Comparison of ENCODE assay signal across 19 mouse cellular contexts in the genomic region with DNA sequence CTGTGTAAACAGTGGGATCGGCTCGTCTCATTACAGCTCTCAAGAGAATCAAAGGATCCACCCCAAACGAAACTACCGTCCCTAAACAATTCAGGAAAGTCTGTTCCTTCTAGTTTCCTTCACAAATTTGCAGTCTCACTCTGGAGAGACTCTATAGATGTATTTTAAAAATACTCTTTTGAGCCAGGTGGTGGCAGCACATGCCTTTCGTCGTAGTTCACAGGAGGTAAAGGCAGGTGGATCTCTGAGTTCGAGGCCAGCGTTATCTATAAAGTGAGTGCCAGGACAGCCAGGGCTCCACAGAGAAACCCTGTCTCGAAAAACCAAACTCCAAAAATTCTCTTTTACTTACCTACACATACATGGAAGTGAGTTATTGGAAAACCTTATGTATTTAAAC. TPM values are rescaled to one million over a fixed set of nuclear protein-coding genes. Genes with fewer than 3 reads are reported as not detected.
DNase-seq lines count a peak whose midpoint lies in the region; ATAC-seq and TF ChIP-seq lines count a peak whose summit lies in the region.
"Had no signal": no experiment of that assay in that cellular context is flagged by ENCODE, and none has a peak within 500 bp of the region (broad histone marks: within the 10 kb centered on the region; RNA-seq: fewer than 3 reads in every experiment).

No protein-coding gene starts in this region.

- no peak for TF ChIP-seq EP300 in CH12.LX (IDR thresholded peaks at IDR 0.05; ENCODE audit: low read length)

- peaks cover 11 to 20% of the 10 kb centered on the region in 2 experiments for H3K36me3 ChIP-seq in CH12.LX (replicated peaks in 1 of 2; ENCODE audit: control insufficient read depth in 1 of 2, insufficient read depth in 1 of 2, low read length in 1 of 2)
- H3K36me3 ChIP-seq in splenic B cell, adult 2 months (ENCODE audit: control insufficient read depth, insufficient read depth, low read length, poor library complexity, severe bottlenecking) = peaks cover 8% of the 10 kb centered on the region

- no peak overlapping the region for H3K27ac ChIP-seq in left cerebral cortex, adult 2 months
- H3K27ac ChIP-seq in CH12.LX (ENCODE audit: insufficient read depth, low read depth) = no peak overlapping the region
- H3K27ac ChIP-seq: forebrain, embryonic 10.5 days; hindbrain, embryonic 10.5 days; limb, embryonic 13.5 days; neural tube, embryonic 15.5 days had no signal

- dilution Hi-C loops in CH12.LX (cut with MboI; ENCODE audit: extremely low pct_ligation_motif_present, extremely low pct_unique_long_range_greater_than_20kb, low sequenced_read_pairs) = no loop called here

- H3K4me3 ChIP-seq in left cerebral cortex, adult 2 months = no peak overlapping the region
- H3K4me3 ChIP-seq in CH12.LX (replicated peaks in 1 of 3; ENCODE audit: low read depth in 2 of 3, low read length in 2 of 3, poor library complexity in 1 of 3) = no peak overlapping the region
- H3K4me3 ChIP-seq: forebrain, embryonic 10.5 days; hindbrain, embryonic 10.5 days; limb, embryonic 13.5 days; neural tube, embryonic 15.5 days had no signal

- TF ChIP-seq RAD21 in CH12.LX (IDR thresholded peaks at IDR 0.05; ENCODE audit: low read depth, low read length) = peak; percentile 69

- H3K79me2 ChIP-seq in CH12.LX (replicated peaks; ENCODE audit: control insufficient read depth, extremely low read depth, insufficient read depth, poor library complexity, severe bottlenecking) = no peaks in the 10 kb centered on the region

- H3K4me2 ChIP-seq in CH12.LX (ENCODE audit: insufficient read depth, low read depth, poor library complexity, severe bottlenecking) = no peak overlapping the region
- H3K4me2 ChIP-seq: heart, embryonic 11.5 days; limb, embryonic 13.5 days; neural tube, embryonic 15.5 days had no signal

- no peaks in the 10 kb centered on the region for H3K27me3 ChIP-seq in CH12.LX (replicated peaks)
- H3K27me3 ChIP-seq in splenic B cell, adult 2 months (ENCODE audit: control insufficient read depth, insufficient read depth, low read length, poor library complexity, severe bottlenecking) = no peaks in the 10 kb centered on the region
- H3K27me3 ChIP-seq: limb, embryonic 13.5 days; neural tube, embryonic 15.5 days had no signal

- peak; percentile 23 for TF ChIP-seq CTCF in left cerebral cortex, adult 2 months (IDR thresholded peaks at IDR 0.05)
- peak in 1 of 2 experiments; percentile 67; a peak in 3 of 4 replicates for TF ChIP-seq CTCF in CH12.LX (conservative IDR thresholded peaks at IDR 0.05 in 1 of 2, IDR thresholded peaks at IDR 0.05 in 1 of 2; ENCODE audit: low read depth in 2 of 2, low read length in 2 of 2)

- intact Hi-C loops in left cerebral cortex, adult 2 months (cut with DNase I) = no loop called here
- intact Hi-C loops in left cerebral cortex, postnatal 14 days (cut with DNase I) = no loop called here

- in situ Hi-C loops in CH12.LX (cut with MboI; ENCODE audit: low pct_ligation_motif_present, low pct_unique_long_range_greater_than_20kb, low sequenced_read_pairs) = no loop called here

- H3K9ac ChIP-seq in CH12.LX (ENCODE audit: insufficient read depth, low read depth) = no peak overlapping the region
- H3K9ac ChIP-seq: limb, embryonic 13.5 days; neural tube, embryonic 15.5 days had no signal

- no peak for ATAC-seq in cerebellum, adult (ENCODE audit: insufficient number of reproducible peaks, low FRiP score, low TSS enrichment)
- ATAC-seq: activated CD4-positive, CD25-positive, alpha-beta regulatory T cell, adult 4 months had no signal

- DNase-seq in left cerebral cortex, adult 2 months (ENCODE audit: extremely low spot score in 1 of 2, low spot score in 2 of 2) = no peak
- no peak for DNase-seq in left cerebral cortex, postnatal 14 days (ENCODE audit: low spot score in 2 of 2)
- peak; percentile 24 for DNase-seq in CH12.LX (ENCODE audit: extremely low read depth)
- peak; percentile 31 for DNase-seq in NIH3T3 (ENCODE audit: low read depth)
- peak; percentile 25 for DNase-seq in splenic B cell, adult 2 months (ENCODE audit: low read depth, low spot score)
- no peak for DNase-seq in urinary bladder, postnatal 10 days (ENCODE audit: low spot score)
- DNase-seq: kidney, adult 18-20 months; lung, postnatal 14 days; right cerebral cortex, postnatal 25 days had no signal

- no peaks in the 10 kb centered on the region for H3K4me1 ChIP-seq in CH12.LX (ENCODE audit: control insufficient read depth in 1 of 2, insufficient read depth in 2 of 2)
- H3K4me1 ChIP-seq: forebrain, embryonic 10.5 days; hindbrain, embryonic 10.5 days; limb, embryonic 13.5 days; neural tube, embryonic 15.5 days had no signal

- TF ChIP-seq POLR2A in CH12.LX (IDR thresholded peaks at IDR 0.05; ENCODE audit: low read depth, low read length) = no peak

- H3K9me3 ChIP-seq in CH12.LX (replicated peaks; ENCODE audit: low read length) = peaks cover 2% of the 10 kb centered on the region

TF ChIP-seq in CH12.LX, 34 proteins besides CTCF, POLR2A, EP300 and RAD21:
- TF ChIP-seq SMC3 (IDR thresholded peaks at IDR 0.05; ENCODE audit: low read depth, low read length) (peak; percentile 55), TCF12 (IDR thresholded peaks at IDR 0.05; ENCODE audit: low read depth, low read length) (no peak), ZC3H11A (IDR thresholded peaks at IDR 0.05; ENCODE audit: low read depth, low read length) (0 out of 2 replicates have a peak, but pooled peaks have one; percentile 5)

RNA-seq across cellular contexts. Expression of a gene that starts 15.4 kb away (rescaled TPM):
- 10 to 100 TPM; 15.3 to 15.5 TPM for total RNA-seq in left cerebral cortex, adult 2 months (2021)
- 10 to 100 TPM; 13.6 to 14.6 TPM for total RNA-seq in left cerebral cortex, postnatal 14 days (2021)
- total RNA-seq in CH12.LX (2012; rRNA removed) (4.2 and 4.5 TPM in 2 replicates), CH12.LX (2014; rRNA removed) (5.7 TPM in 2 replicates)
- polyA plus RNA-seq in CH12.LX (2012; ENCODE audit: insufficient read length, low read depth) = 4.3 and 5.5 TPM in 2 replicates

RNA-seq across cellular contexts. Expression of a gene that starts 24.9 kb away (rescaled TPM):
- 10 to 100 TPM; 19.0 to 23.5 TPM for total RNA-seq in left cerebral cortex, adult 2 months (2021)
- total RNA-seq in left cerebral cortex, postnatal 14 days (2021) = 10 to 100 TPM; 15.8 to 17.6 TPM
- total RNA-seq in CH12.LX (2012; rRNA removed) (3.1 and 3.2 TPM in 2 replicates), CH12.LX (2014; rRNA removed) (5.7 and 6.0 TPM in 2 replicates)
- 2.9 and 3.7 TPM in 2 replicates for polyA plus RNA-seq in CH12.LX (2012; ENCODE audit: insufficient read length, low read depth)

RNA-seq across cellular contexts. Expression of a gene that starts 42.7 kb away (rescaled TPM):
- total RNA-seq in left cerebral cortex, adult 2 months (2021) = 1 to 10 TPM; 4.5 to 6.0 TPM
- total RNA-seq in left cerebral cortex, postnatal 14 days (2021) = 1 to 10 TPM; 3.1 to 3.4 TPM
- total RNA-seq in CH12.LX (2012; rRNA removed) (9.7 and 12.9 TPM in 2 replicates), CH12.LX (2014; rRNA removed) (27.8 and 31.5 TPM in 2 replicates)
- 12.4 and 13.6 TPM in 2 replicates for polyA plus RNA-seq in CH12.LX (2012; ENCODE audit: insufficient read length, low read depth)

RNA-seq across cellular contexts. Expression of a gene that starts 59.5 kb away (rescaled TPM):
- total RNA-seq in left cerebral cortex, adult 2 months (2021) = under 1 TPM in 1 of 2 experiments, not detected in 1; 0.12 TPM
- not detected for total RNA-seq in left cerebral cortex, postnatal 14 days (2021)
- not detected in 2 replicates for total RNA-seq in CH12.LX (2012; rRNA removed)
- total RNA-seq in CH12.LX (2014; rRNA removed) = not detected in 2 replicates
- polyA plus RNA-seq in CH12.LX (2012; ENCODE audit: insufficient read length, low read depth) = not detected in 2 replicates
- total RNA-seq: gastrocnemius, adult 18-20 months; midbrain, postnatal 0 days had no signal
- polyA plus RNA-seq: activated CD4-positive, CD25-positive, alpha-beta regulatory T cell, adult 4 months; forebrain, embryonic 10.5 days; heart, embryonic 11.5 days; hindbrain, embryonic 10.5 days; limb, embryonic 13.5 days; midbrain, postnatal 0 days; neural tube, embryonic 15.5 days; stomach, embryonic 16.5 days had no signal

Comparison
In these comparisons a context has a peak if more than half of its experiments do, and no peak if none do; other contexts are left out.
1. DNase-seq: peak in CH12.LX (single experiment), NIH3T3 (single experiment) and splenic B cell, adult 2 months (single experiment); none in left cerebral cortex, adult 2 months (0 of 2), left cerebral cortex, postnatal 14 days (0 of 2) and urinary bladder, postnatal 10 days (single experiment).